Mouse (Mus musculus): Measurements from ENCODE around the gene Ccdc137.
A peak's percentile ranks its signal among the peaks of the same experiment; 100 is the strongest.

DNA sequence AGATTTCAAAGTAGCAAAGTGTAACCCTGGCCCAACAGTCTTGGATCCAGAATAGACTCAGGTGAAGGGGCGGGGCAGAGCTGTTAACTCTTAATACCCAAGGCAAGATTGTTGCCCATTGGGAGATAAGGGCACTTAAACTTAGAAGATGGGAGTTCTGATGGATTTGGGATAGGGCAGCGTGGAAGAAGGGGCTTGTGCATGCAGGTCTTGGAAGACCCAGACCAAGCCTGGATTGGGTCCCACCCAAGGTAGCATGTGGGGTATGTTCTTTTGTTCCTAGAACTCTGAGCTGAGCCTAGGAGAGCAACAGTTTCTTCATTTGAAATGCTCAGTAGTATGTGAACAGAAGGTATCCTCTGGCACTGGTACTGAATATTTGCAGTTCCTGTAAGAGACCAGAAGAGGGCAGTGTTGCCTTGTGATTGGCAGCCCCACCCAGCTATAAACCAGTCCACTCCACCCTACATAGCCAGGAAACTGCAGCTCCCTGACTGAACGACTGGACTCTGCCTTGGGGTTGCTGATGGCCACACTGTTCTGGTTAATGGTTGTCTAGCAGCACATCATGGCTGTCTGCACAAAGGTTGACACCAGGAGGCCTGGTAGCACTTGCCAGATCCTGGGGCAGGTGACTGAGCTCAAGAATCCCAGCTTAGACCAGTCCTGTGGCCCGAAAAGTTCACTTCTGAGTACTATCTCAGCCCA lies 31.3 kb downstream of the Ccdc137 start:
- TF ChIP-seq CTCF (conservative IDR thresholded peaks at IDR 0.05; ENCODE audit: insufficient read depth, insufficient read length, low read depth, low read length): peak; percentile 97
- peak; percentile 51 for TF ChIP-seq POLR2A (IDR thresholded peaks at IDR 0.05; ENCODE audit: low read depth, low read length)
